In genomic region chr7:60003006-60003865, GRCm38 (mm10) we compare ENCODE assay signal across 8 mouse cellular contexts. TPM values are rescaled to one million over a fixed set of nuclear protein-coding genes. Genes with fewer than 3 reads are reported as not detected.
DNase-seq lines count a peak whose midpoint lies in the region; ATAC-seq lines count a peak whose summit lies in the region.

No protein-coding gene starts in this region.

- peak overlapping the region; percentile 73 for H3K4me2 ChIP-seq in intestine, embryonic 15.5 days (replicated peaks)
- H3K4me2 ChIP-seq in limb, embryonic 12.5 days = peak overlapping the region; percentile 57

- no peak overlapping the region for H3K9ac ChIP-seq in intestine, embryonic 15.5 days
- H3K9ac ChIP-seq in limb, embryonic 12.5 days (replicated peaks) = peak overlapping the region; percentile 50; the same call in 1 of the 2 replicates

- H3K36me3 ChIP-seq in forebrain, embryonic 10.5 days (replicated peaks) = 0 out of 2 replicates have a peak, but pooled peaks cover under 1% of the 10 kb centered on the region
- no peaks in the 10 kb centered on the region for H3K36me3 ChIP-seq in intestine, embryonic 15.5 days
- no peaks in the 10 kb centered on the region for H3K36me3 ChIP-seq in limb, embryonic 12.5 days

- peaks cover 24% of the 10 kb centered on the region for H3K9me3 ChIP-seq in forebrain, embryonic 10.5 days
- H3K9me3 ChIP-seq in intestine, embryonic 15.5 days = no peaks in the 10 kb centered on the region
- peaks cover 25% of the 10 kb centered on the region for H3K9me3 ChIP-seq in limb, embryonic 12.5 days

- DNase-seq in thymus, postnatal 0 days (ENCODE audit: low spot score) = peak; percentile 3
- DNase-seq in thymus, postnatal 14 days = no peak
- DNase-seq in forebrain, embryonic 10.5 days (ENCODE audit: extremely low spot score, low spot score) = peak; percentile 24
- DNase-seq in retina, embryonic 14.5 days (ENCODE audit: low spot score) = peak; percentile 71
- no peak for DNase-seq in urinary bladder, adult 18-20 months (ENCODE audit: low spot score in 2 of 2)
- no peak for DNase-seq in gastrocnemius, postnatal 10 days

- H3K4me3 ChIP-seq in forebrain, embryonic 10.5 days = peak overlapping the region; percentile 59
- peak overlapping the region; percentile 50 for H3K4me3 ChIP-seq in intestine, embryonic 15.5 days (replicated peaks)
- H3K4me3 ChIP-seq in limb, embryonic 12.5 days (replicated peaks) = peak overlapping the region; percentile 49

- peaks cover 6% of the 10 kb centered on the region; the same call in 1 of the 2 replicates for H3K4me1 ChIP-seq in forebrain, embryonic 10.5 days
- H3K4me1 ChIP-seq in intestine, embryonic 15.5 days (replicated peaks) = no peaks in the 10 kb centered on the region
- H3K4me1 ChIP-seq in limb, embryonic 12.5 days (replicated peaks) = no peaks in the 10 kb centered on the region

- H3K27me3 ChIP-seq in forebrain, embryonic 10.5 days (ENCODE audit: poor library complexity, severe bottlenecking) = no peaks in the 10 kb centered on the region
- no peaks in the 10 kb centered on the region for H3K27me3 ChIP-seq in intestine, embryonic 15.5 days (replicated peaks)
- no peaks in the 10 kb centered on the region for H3K27me3 ChIP-seq in limb, embryonic 12.5 days

- WGBS in forebrain, embryonic 10.5 days = 43% methylated on average over 12 of the region's 12 CpGs
- 54% methylated on average over 12 of the region's 12 CpGs for WGBS in intestine, embryonic 15.5 days
- 59% methylated on average over 12 of the region's 12 CpGs for WGBS in limb, embryonic 12.5 days

- H3K27ac ChIP-seq in forebrain, embryonic 10.5 days = peak overlapping the region; percentile 87
- no peak overlapping the region for H3K27ac ChIP-seq in intestine, embryonic 15.5 days
- H3K27ac ChIP-seq in limb, embryonic 12.5 days = peak overlapping the region; percentile 57; the same call in 1 of the 2 replicates

- peak; percentile 70 for ATAC-seq in intestine, embryonic 15.5 days
- ATAC-seq in limb, embryonic 12.5 days (ENCODE audit: insufficient number of reproducible peaks, insufficient read depth, low FRiP score, low TSS enrichment, low read depth) = no peak

RNA-seq across cellular contexts. Expression of gene Snurf, which starts 1.6 kb away (rescaled TPM):
- polyA plus RNA-seq in thymus, postnatal 0 days (2015; fragmentation: Nextera tagmentation; extraction: Ambion mirVana) = 15.3 and 15.6 TPM in 2 replicates
- polyA plus RNA-seq in forebrain, embryonic 10.5 days (2016; fragmentation: Nextera tagmentation; extraction: Ambion mirVana) = 61.2 and 84.4 TPM in 2 replicates
- 27.2 and 33.5 TPM in 2 replicates for polyA plus RNA-seq in intestine, embryonic 15.5 days (2015; fragmentation: Nextera tagmentation; extraction: Ambion mirVana)
- 39.5 and 40.4 TPM in 2 replicates for polyA plus RNA-seq in limb, embryonic 12.5 days (2016; fragmentation: Nextera tagmentation; extraction: Ambion mirVana)
- total RNA-seq in gastrocnemius, postnatal 10 days (2021) = 10 to 100 TPM; 46.2 to 52.3 TPM

RNA-seq across cellular contexts. Expression of gene Gm38393, which starts 1.6 kb away (rescaled TPM):
- polyA plus RNA-seq in thymus, postnatal 0 days (2015; fragmentation: Nextera tagmentation; extraction: Ambion mirVana) = 0.21 and 0.29 TPM in 2 replicates
- polyA plus RNA-seq in forebrain, embryonic 10.5 days (2016; fragmentation: Nextera tagmentation; extraction: Ambion mirVana) = 1.3 and 1.7 TPM in 2 replicates
- 0.35 and 0.49 TPM in 2 replicates for polyA plus RNA-seq in intestine, embryonic 15.5 days (2015; fragmentation: Nextera tagmentation; extraction: Ambion mirVana)
- 0.47 and 0.79 TPM in 2 replicates for polyA plus RNA-seq in limb, embryonic 12.5 days (2016; fragmentation: Nextera tagmentation; extraction: Ambion mirVana)
- total RNA-seq in gastrocnemius, postnatal 10 days (2021) = 1 to 10 TPM; 1.5 to 1.9 TPM

Comparison
In these comparisons a context has a peak if more than half of its experiments do, and no peak if none do; other contexts are left out.
1. DNase-seq: peak in thymus, postnatal 0 days (single experiment), forebrain, embryonic 10.5 days (single experiment) and retina, embryonic 14.5 days (single experiment); none in thymus, postnatal 14 days (single experiment), urinary bladder, adult 18-20 months (0 of 2) and gastrocnemius, postnatal 10 days (single experiment).
2. Peak in every context shown above with its lines, with median percentiles within 50 percentile points of each other: H3K4me3 ChIP-seq.